Mouse (Mus musculus) stomach, embryonic 15.5 days (tissue): ENCODE measurements around the gene Zbtb2. TPM values are rescaled to one million over a fixed set of nuclear protein-coding genes. Genes with fewer than 3 reads are reported as not detected.
"Not testable (repeated sequence)": the region's sequence is repeated elsewhere in the genome, so short reads cannot be mapped to it uniquely, and the experiment has no call there.

ENCODE experiments used
- ATAC-seq: fragments of 200-750 bp; cut with Nextera tagmentation; 2 replicates; pipeline ENCODE4 v1.8.0; 2017; ENCODE audit warnings: low read depth, moderate number of reproducible peaks, moderate TSS enrichment; ENCODE audit not compliant: insufficient read depth, low FRiP score
- H3K27ac ChIP-seq: fragments of 300-500 bp; sonication (generic); 2 replicates; pipeline ENCODE4 v1.5.1; 2015; ENCODE audit warnings: mild to moderate bottlenecking, inconsistent platforms
- H3K27me3 ChIP-seq: fragments of 300-500 bp; sonication (generic); replicated peaks from 2 replicates; pipeline ENCODE4 v1.6.1; 2015; ENCODE audit warnings: inconsistent platforms
- H3K36me3 ChIP-seq: fragments of 300-500 bp; sonication (generic); 2 replicates; pipeline ENCODE4 v1.6.1; 2015; ENCODE audit warnings: inconsistent platforms
- H3K4me1 ChIP-seq: fragments of 300-500 bp; sonication (generic); 2 replicates; pipeline ENCODE4 v1.6.1; 2015; ENCODE audit warnings: inconsistent platforms
- H3K4me2 ChIP-seq: fragments of 300-500 bp; sonication (generic); 2 replicates; pipeline ENCODE4 v1.6.1; 2015; ENCODE audit warnings: mild to moderate bottlenecking, inconsistent platforms
- H3K4me3 ChIP-seq: fragments of 300-500 bp; sonication (generic); replicated peaks from 2 replicates; pipeline ENCODE4 v1.5.1; 2015; ENCODE audit warnings: inconsistent platforms
- H3K9ac ChIP-seq: fragments of 300-500 bp; sonication (generic); 2 replicates; pipeline ENCODE4 v1.6.1; 2015; ENCODE audit warnings: inconsistent platforms
- H3K9me3 ChIP-seq: fragments of 300-500 bp; sonication (generic); 2 replicates; pipeline ENCODE4 v1.6.1; 2016; ENCODE audit warnings: inconsistent platforms
- WGBS: fragments of 180-500 bp; shearing (Covaris S2); methylation state at CpG from one replicate; pipeline ENCODE4 v1.1.7; 2015; 5-methylcytosine and 5-hydroxymethylcytosine counted together
- polyA plus RNA-seq: library from polyadenylated mRNA; unstranded; fragments of >200 nt; fragmentation: Nextera tagmentation; extraction: Ambion mirVana; gene quantifications from 2 replicates; pipeline ENCODE4 v1.2.1, GENCODE M21; 2015

Zbtb2 gene
- 10.5 and 12.3 TPM in 2 replicates for polyA plus RNA-seq

DNA sequence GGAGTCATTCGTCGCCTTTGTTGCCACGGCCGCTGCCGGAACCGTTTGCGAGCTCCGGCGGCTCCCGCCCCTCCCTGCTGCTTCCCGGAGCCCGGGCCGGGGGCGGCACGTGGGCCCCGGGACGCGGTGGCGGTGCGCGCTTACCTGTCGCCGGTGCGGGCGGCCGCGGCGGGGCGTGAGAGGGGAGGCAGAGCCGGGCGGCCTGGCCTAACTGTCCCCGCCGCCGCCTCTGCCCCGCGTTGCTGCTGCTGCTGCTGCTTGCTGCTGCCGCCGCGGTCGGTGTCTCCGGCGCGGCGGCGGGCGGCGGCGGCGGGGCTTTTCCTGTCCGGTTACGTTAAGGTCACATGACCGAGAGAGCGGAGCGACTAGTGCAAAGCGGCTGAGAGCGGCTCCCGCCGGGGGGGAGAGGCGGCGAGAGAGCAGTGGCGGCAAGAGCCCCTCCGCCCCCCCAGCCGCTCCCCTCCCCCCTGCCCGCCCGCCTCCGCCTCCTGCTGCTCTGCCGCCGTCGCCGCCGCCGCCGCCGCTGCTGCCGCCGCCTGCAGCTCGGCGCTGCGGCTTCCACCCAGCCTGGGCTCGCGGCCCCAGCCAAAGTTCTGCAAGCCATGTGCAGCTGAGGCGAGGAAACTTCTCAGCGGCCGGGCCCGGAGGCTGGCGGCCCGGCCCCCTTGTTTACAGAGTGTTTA lies at the start of gene Zbtb2:
Gene Zbtb2, minus strand, starts transcription at position 408 of the 683 bp plus-strand sequence.
- Histone ChIP-seq H3K9ac (peak within 1 kb of the TSS; percentile 94), H3K27ac (peak within 1 kb of the TSS; percentile 100), H3K36me3 (no peaks in the 10 kb centered on the region), H3K9me3 (no peaks in the 10 kb centered on the region), H3K4me2 (peak within 1 kb of the TSS; percentile 81), H3K4me3 (peak within 1 kb of the TSS; percentile 93), H3K4me1 (peaks cover 25% of the 10 kb centered on the region), H3K27me3 (no peaks in the 10 kb centered on the region)
- WGBS = under 1% methylated on average over 71 of the region's 87 CpGs
- no peak for ATAC-seq

DNA sequence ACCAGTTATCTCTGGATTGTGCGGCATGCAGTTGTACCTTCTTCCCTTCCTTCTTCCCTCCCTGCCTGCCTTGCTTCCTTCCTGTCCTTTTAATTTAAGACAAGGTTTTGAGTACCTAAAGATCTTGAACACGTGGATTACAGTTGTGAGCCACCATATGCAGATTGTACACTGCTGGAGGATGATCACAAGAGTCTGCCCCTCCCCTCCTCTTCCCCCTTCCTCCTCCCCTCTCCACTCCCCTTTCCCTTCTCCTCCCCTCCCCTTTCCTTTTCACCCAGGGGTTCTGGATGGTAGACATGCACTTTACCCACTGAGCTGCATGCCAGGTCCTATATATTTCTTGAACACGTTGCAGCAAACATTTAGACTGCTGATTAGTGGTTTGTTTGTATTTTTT lies 47.5 kb upstream of the Zbtb2 start:
- no peak overlapping the region for H3K4me3 ChIP-seq
- 87% methylated on average over 3 of the region's 3 CpGs for WGBS
- H3K27ac ChIP-seq = no peak overlapping the region
- H3K4me2 ChIP-seq = no peak overlapping the region
- no peaks in the 10 kb centered on the region for H3K9me3 ChIP-seq
- no peaks in the 10 kb centered on the region for H3K27me3 ChIP-seq
- no peak overlapping the region for H3K9ac ChIP-seq
- no peak for ATAC-seq
- H3K4me1 ChIP-seq = peaks cover 15% of the 10 kb centered on the region; the same call in 1 of the 2 replicates
- peaks cover 12% of the 10 kb centered on the region; the same call in 1 of the 2 replicates for H3K36me3 ChIP-seq

DNA sequence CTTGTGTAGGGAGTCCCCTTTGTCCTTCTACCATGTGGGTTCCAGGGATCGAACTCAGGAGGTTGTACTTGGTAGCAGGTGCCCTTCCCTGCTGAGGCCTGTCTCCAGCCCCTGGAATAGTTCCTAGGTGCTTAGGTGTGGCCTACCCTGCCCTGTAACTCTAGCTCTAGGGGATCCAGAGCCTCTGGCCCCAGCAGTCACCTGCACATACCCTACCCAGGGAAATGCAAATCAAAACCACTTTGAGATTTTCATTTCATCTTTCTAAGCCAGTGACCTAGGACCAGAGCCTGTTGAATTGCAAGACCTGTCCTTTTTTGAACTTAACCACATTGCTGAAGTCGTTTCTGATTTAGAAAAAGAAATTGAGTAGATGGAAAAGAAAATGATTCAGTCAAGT lies 46.0 kb upstream of the Zbtb2 start:
- not testable (repeated sequence) for ATAC-seq, H3K27ac ChIP-seq, H3K9ac ChIP-seq, H3K9me3 ChIP-seq, H3K27me3 ChIP-seq, H3K36me3 ChIP-seq, H3K4me3 ChIP-seq
- WGBS = 84% methylated on average over 2 of the region's 2 CpGs
- Histone ChIP-seq H3K4me2 (peak overlapping the region; percentile 48; the same call in 1 of the 2 replicates), H3K4me1 (peaks cover 15% of the 10 kb centered on the region; the same call in 1 of the 2 replicates)

DNA sequence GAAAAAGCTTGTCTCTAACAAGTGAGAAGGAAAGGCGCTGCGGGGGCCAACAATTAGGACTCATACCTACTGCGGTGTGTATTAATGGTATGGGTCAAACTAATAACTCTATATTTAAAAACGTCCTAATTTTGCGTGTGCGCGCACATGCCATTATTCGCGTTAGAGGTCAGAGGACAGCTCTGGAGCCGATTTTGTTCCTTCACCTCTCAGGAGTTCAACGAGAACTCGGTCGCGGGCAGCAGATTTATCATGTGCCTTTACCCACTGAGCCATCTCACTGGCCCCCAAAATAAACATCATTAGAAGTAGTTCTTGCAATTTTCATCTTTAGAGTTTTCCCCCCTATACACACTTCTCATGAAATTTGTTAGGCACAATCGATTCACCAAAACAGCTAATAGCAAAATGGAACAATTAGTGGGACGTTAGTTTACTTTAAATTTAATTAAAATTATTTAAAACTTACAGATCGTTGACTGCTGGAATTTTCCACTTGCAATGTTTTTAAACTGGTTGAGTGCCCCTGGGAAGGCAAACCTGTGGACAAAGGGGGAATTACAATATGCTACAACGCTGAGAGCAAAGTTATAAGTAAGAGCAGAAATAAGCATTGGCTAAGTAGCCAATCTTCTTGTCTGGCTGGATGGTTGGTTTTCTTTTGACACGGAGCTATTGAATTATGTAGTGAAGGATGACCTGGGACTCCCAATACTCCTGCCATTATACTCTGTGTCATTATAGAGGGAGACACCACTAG lies 45.3 kb upstream of the Zbtb2 start:
- peak overlapping the region; percentile 60 for H3K4me3 ChIP-seq
- 7% methylated on average over 19 of the region's 19 CpGs for WGBS
- peaks cover 15% of the 10 kb centered on the region; the same call in 1 of the 2 replicates for H3K4me1 ChIP-seq
- no peaks in the 10 kb centered on the region for H3K36me3 ChIP-seq
- H3K9me3 ChIP-seq = no peaks in the 10 kb centered on the region
- H3K4me2 ChIP-seq = peak overlapping the region; percentile 48
- no peaks in the 10 kb centered on the region for H3K27me3 ChIP-seq
- no peak for ATAC-seq
- peak overlapping the region; percentile 85 for H3K27ac ChIP-seq
- H3K9ac ChIP-seq = peak overlapping the region; percentile 37; the same call in 1 of the 2 replicates

DNA sequence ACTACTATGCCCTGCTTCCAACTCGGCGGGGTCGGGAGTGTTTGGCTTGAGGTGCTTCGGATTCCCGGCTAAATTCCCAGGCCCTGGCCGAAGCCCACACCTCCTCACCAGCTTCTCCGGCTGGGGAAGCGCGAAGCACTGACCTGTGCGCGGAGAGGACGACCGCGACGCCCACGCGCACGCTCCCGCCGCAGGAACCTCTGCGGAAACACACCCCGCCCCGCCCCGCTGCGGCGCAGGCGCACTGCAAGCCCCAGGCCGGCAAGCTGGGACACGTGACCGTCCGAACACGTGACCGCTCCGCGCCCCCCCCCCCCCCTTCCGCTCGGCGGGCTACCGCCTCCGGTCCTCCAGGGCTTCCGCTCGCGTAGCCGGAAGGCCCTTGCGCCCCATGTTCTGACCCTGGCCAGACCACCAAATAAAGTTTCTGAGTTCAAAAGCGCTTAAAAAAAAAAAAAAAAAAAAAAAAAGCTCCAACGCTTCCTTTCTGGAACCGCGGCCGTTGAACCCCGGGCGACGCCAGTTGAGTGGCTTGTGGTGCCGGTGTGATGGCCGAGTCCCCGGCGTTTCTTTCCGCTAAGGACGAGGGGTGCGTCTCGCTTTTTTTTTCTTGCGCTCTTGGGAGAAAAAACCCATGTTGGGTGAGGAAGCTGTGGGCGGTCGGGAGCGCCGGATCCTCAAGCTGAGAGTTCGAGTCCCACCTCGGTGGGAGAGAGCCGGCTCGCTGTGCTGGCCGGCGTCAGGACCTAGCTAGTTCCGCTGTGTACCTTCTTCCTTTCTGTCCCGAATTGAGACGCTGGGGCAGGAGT lies 44.4 kb upstream of the Zbtb2 start, which contains the start of the genes Rmnd1 and Armt1:
Gene Rmnd1, minus strand, starts transcription at position 266 of the 809 bp plus-strand sequence.
Gene Armt1, plus strand, starts transcription at position 345 of the 809 bp plus-strand sequence.
- no peaks in the 10 kb centered on the region for H3K27me3 ChIP-seq

DNA sequence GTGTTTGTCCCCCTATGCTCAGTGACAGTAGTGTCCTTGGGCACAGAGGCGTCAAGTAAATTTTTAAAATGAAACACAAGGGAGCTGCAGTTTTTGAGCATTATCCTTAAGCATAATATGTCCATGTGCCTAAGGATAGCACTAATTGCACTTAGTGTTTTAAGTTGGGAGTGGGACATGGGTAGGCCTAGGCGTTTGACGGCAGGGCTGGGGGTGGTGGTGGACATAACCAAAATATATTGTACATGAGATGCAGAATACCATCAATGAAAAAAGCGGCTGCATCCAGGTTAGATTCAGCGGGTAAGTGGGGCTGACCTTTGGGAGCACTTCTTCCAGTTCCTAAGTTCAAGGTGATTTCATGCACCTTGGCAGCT lies 43.8 kb upstream of the Zbtb2 start:
- ATAC-seq = 0 out of 2 replicates have a peak, but pooled peaks have one; percentile 6

More for the DNA sequence above, 44.4 kb upstream of the Zbtb2 start, which contains the start of the genes Rmnd1 and Armt1:
- Histone ChIP-seq H3K36me3 (no peaks in the 10 kb centered on the region), H3K4me1 (peaks cover 15% of the 10 kb centered on the region; the same call in 1 of the 2 replicates), H3K4me2 (peak within 1 kb of the TSS; percentile 83), H3K4me3 (peak within 1 kb of the TSS; percentile 69), H3K9ac (peak within 1 kb of the TSS; percentile 65), H3K27ac (peak within 1 kb of the TSS; percentile 85), H3K9me3 (no peaks in the 10 kb centered on the region)
- WGBS = under 1% methylated on average over 63 of the region's 75 CpGs
- peak; percentile 95 for ATAC-seq

DNA sequence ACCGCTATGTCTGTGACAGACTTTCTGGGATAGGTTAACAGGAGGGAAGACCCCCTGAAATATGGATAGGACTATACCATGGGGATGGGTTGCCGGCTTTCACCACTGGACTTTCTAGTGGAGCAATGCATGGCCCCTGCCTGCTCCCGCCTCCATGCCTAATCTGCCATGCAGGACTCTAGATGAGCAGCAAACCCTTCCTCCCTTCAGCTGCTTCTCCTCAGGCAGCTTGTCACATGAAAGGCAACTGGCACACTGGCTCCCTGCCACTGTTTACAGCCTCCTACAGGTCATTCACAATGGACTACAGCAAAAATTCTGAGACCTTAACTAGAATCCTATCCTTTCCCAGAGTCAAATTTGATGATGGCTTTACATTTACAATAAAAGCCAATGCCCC lies 42.9 kb upstream of the Zbtb2 start:
- Histone ChIP-seq H3K9ac (no peak overlapping the region), H3K4me2 (peak overlapping the region; percentile 83), H3K4me3 (peak overlapping the region; percentile 69; the same call in 1 of the 2 replicates)

More for the DNA sequence above, 43.8 kb upstream of the Zbtb2 start:
- Histone ChIP-seq H3K9me3 (no peaks in the 10 kb centered on the region), H3K4me1 (peaks cover 15% of the 10 kb centered on the region; the same call in 1 of the 2 replicates), H3K9ac (peak overlapping the region; percentile 65), H3K36me3 (no peaks in the 10 kb centered on the region), H3K4me3 (peak overlapping the region; percentile 69), H3K27me3 (no peaks in the 10 kb centered on the region), H3K27ac (peak overlapping the region; percentile 62; the same call in 1 of the 2 replicates), H3K4me2 (peak overlapping the region; percentile 83)
- WGBS = 10% methylated on average over 5 of the region's 5 CpGs

DNA sequence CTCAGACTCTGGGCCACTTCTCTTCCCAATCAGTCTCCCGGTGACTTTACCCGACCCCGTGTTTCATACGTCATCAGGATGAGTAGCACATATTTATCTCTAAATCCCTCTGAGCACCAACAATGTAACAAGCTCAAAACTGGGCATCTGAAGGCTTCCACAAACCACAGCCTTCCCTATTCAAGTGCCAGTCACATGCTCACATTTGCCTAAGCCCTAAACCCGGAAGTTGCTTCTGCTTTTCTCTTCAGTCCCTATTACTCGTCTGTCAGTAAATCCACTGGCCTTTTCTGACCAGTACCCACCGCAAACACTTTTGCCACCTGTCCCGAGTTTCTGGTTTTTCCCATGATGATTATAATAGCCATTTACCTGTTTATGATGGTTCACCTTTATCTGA lies 42.5 kb upstream of the Zbtb2 start:
- WGBS = 84% methylated on average over 8 of the region's 8 CpGs
- Histone ChIP-seq H3K4me3 (no peak overlapping the region), H3K36me3 (peaks cover 5% of the 10 kb centered on the region), H3K27me3 (no peaks in the 10 kb centered on the region), H3K9ac (no peak overlapping the region), H3K27ac (no peak overlapping the region), H3K9me3 (no peaks in the 10 kb centered on the region), H3K4me2 (no peak overlapping the region), H3K4me1 (peaks cover 15% of the 10 kb centered on the region; the same call in 1 of the 2 replicates)
- no peak for ATAC-seq

More for the DNA sequence above, 42.9 kb upstream of the Zbtb2 start:
- ATAC-seq = no peak
- peaks cover 15% of the 10 kb centered on the region; the same call in 1 of the 2 replicates for H3K4me1 ChIP-seq
- peaks cover under 1% of the 10 kb centered on the region; the same call in 1 of the 2 replicates for H3K36me3 ChIP-seq
- no peak overlapping the region for H3K27ac ChIP-seq
- WGBS = 87% methylated on average over 3 of the region's 3 CpGs
- H3K27me3 ChIP-seq = no peaks in the 10 kb centered on the region
- H3K9me3 ChIP-seq = no peaks in the 10 kb centered on the region

DNA sequence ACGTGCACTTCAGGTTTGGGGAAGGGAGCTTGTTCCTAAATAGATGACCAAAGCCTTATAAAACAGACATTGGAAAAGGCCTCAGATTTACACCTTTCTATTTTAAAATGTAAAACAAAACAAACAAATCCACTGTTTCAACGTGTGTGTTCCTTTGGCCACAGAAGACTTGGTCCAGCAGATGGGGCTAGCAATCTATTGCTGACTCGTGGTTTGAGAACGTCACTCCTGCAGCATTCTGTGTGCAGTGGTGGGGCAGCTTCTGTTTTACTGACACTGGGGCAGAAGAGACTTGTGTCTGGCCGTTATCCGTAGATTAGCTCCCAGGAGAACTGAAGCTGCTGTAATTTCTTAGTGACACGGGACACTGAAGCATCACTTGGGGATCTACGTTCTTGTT lies 37.3 kb upstream of the Zbtb2 start:
- 79% methylated on average over 8 of the region's 8 CpGs for WGBS
- ATAC-seq = no peak
- Histone ChIP-seq H3K4me3 (no peak overlapping the region), H3K4me2 (no peak overlapping the region), H3K27me3 (no peaks in the 10 kb centered on the region), H3K9ac (no peak overlapping the region), H3K27ac (no peak overlapping the region), H3K36me3 (peaks cover 13% of the 10 kb centered on the region), H3K4me1 (no peaks in the 10 kb centered on the region), H3K9me3 (no peaks in the 10 kb centered on the region)

DNA sequence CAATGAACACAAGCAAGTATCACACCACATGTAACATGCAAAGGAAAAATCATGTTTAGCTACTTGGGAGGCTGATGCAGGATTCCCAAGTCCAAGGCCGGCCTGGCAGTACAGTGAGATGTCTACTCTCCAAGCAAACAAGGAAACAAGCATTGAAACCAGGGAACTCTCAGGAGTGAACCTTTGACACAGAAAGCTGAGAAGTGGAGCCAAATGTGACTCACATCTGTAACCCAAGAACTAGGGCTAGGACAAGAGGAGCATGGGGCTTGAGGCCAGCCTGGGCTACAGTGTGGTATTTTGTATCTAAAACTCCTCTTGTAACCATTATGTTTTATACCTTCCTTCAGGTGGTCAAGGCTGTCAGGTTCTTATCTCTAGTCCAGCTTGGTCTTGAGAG lies 19.3 kb upstream of the Zbtb2 start:
- Histone ChIP-seq H3K4me3 (no peak overlapping the region), H3K27me3 (no peaks in the 10 kb centered on the region), H3K36me3 (peaks cover 28% of the 10 kb centered on the region), H3K9ac (no peak overlapping the region), H3K9me3 (no peaks in the 10 kb centered on the region), H3K27ac (no peak overlapping the region), H3K4me2 (no peak overlapping the region), H3K4me1 (no peaks in the 10 kb centered on the region)
- whole genome bisulfite sequencing = 94% methylated on average over 1 of the region's 1 CpGs
- ATAC-seq = no peak

DNA sequence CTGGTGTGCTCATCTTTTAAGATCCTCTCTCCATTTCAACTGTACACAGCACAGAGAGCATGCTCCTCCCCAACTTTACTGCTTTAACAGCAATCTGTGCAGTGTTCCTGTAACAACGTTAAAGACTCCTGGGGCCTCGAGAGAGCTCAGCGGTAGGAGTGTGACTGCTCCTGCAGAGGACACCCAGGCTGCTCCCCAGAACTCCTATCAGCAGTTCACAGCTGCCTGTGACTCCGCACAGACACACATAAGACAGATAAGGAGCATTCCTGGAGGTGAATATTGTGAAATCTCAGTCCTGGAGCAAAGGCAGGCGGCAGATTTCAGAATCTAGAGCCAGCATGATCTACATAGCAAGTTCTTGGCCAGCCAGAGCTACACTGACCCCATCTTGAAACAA lies 17.6 kb upstream of the Zbtb2 start:
- no peaks in the 10 kb centered on the region for H3K27me3 ChIP-seq
- no peaks in the 10 kb centered on the region for H3K4me1 ChIP-seq
- no peaks in the 10 kb centered on the region for H3K9me3 ChIP-seq
- no peak overlapping the region for H3K4me3 ChIP-seq
- no peak for ATAC-seq
- no peak overlapping the region for H3K27ac ChIP-seq
- 78% methylated on average over 5 of the region's 5 CpGs for WGBS
- peaks cover 21% of the 10 kb centered on the region for H3K36me3 ChIP-seq
- no peak overlapping the region for H3K9ac ChIP-seq
- H3K4me2 ChIP-seq = no peak overlapping the region
